Mouse (Mus musculus): ENCODE results near the gene Aes.

Aes gene

DNA sequence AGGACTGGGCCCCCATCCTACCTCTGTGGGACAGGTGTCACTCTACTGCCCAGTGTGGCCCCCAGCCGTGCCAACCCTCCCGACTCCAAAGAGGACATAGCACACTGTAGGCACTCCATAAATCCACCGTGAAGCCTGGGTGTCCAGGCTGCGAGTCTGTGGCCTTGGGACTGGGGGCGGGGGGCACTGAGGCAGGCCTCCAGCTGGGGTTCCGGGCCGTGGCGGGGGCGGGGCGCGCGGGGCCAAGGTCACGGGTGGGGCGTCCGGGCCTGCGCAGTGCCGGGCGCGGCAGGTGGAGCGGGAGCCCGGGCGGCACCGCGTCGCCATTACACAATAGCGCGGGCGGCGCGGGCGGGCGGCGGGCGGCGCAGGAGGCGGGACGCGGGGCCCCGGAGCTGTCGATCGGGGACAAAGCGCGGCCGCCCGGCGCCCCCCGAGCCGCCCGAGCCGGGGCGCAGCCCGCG lies at the start of gene Aes:
Gene Aes (plus strand): TSS at position 326 of the 464 bp plus-strand sequence.
- peak; percentile 88 to 95 for DNase-seq

DNA sequence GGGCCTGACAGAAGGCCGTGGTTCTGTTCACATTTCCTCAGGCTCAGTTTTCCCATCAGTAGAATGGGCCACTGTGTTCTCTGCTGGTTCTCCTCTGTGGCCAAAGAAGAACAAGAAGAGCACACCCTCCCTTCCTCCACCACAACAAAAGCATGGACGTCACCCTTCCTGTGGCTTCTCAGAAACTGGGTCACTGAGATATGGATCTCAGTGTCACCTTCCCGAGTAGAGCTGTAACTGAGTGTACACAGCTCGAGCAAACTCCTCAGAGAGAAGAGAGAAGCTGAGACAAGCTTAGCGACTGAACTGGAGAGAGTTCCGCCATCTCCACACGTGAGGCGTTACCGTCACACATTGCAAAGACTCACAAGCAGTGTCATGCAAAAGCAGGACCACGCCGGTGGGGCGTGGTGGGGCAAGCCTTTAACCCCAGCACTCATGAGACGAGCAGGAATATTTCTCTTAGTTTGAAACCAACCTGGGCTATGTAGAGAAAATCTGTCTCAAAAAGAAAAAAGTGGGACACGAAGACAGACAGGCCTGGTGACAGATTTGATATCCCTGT lies 49.0 kb upstream of the Aes start:
- no peak for DNase-seq

DNA sequence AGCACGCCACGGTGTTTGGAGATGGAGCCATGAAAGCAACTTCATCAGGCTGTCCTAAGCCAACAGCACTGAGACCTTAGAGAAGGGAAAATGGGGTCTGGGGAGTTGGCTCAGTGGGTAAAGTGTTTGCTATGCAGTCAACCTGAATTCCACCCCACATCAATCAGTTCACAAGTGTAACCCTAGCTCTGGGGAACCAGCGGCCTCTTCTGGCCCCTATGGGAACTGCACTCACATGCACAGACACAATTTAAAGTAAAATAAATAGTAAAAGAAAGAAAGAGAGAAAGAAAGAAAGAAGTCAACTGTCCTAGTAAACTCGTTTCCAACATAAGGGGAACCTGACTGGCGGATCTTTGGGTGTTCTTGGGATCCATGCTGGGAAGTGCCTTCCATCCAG lies 45.5 kb upstream of the Aes start:
- DNase-seq, result no peak

DNA sequence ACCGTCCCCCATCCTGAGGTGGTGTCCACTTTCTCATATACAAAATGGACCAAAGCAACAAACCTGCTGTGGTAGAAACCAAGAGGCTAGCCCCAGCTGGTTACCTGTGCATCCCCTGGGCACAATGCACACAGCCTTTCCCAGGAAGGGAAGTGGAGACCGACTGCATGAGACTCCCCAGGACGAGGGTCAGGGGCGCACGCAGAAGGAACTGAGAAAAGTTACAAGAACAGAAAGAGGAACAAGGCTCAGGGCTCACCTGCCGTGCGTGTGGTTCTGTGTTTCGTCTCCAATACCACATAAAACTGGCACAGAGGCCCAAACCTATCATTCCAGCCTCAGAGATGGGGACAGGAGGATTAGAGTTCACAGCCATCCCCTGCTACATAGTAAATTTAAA lies 42.1 kb upstream of the Aes start:
- DNase-seq, result no peak

DNA sequence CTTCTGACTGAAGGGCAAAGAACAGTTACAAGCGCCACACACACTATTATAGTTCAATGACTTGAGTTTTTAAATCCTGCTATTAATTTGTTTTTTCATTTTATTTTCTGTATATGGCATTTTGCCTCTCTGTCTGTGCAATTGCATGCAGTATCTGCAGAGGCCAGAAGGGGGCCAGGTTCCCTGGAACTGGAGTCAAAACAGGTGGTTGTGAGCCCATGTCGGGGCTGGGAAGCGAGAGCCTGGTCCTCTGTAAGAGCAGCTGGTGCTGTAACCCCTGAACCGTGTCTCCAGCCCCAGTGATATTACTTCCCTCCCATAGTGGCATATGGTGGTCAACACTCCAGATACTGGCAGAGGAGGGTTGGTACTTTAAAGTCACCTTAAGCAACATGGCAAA lies 40.7 kb upstream of the Aes start:
- DNase-seq, result peak; percentile 78 to 90

DNA sequence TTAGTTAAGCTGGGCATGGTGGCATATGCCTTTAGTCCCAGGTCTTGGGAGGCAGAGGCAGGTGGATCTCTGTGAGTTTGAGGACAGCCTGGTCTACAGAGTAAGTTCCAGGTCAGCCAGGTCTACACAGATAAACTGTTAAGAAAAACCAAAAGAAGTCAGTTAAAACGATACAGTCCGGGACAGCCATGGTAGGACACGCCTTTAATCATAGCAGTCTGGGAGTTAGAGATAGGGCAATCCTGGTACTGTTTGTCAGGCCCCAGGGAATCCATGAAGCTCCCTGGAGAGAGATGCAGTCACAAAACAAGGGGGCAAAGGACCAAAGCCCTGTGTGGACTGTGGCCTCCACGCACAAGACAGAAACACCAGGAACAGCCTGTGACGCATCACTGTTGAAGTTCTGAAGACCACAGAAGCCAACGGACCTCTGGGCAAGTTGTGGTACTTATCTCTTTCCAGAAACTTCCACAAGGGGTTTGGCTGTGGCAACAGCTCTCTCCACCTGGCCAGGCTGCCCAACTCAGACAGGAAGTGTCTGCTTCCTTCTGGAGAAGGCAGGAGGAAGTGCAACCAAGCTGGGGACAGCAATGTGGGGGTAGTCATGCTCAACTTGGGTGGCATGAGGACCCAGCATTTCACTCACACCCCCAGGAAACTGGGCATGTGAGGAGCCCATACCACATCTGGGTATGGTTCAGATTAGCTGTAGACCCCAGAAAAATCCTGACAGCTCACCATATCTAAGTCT lies 39.9 kb upstream of the Aes start:
- no peak for DNase-seq

DNA sequence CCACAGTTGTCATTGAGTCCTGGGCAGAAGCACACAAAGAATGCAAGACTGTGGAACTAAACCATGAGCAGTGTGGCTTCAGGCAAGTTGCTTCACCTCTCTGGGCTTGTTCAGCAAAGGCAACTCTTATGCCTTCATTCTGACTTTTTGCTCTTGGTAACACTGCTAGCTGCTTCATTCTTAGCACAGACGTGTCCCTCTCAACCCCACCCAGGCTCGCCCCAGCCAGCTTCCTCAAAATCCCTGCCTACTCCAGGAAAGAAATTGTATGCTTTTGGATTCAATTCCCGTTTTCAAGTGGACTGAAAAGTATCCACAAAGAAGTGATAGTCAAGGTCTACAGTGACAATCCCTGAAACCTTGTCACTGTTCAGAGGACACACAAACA lies 39.3 kb upstream of the Aes start:
- DNase-seq, result no peak

DNA sequence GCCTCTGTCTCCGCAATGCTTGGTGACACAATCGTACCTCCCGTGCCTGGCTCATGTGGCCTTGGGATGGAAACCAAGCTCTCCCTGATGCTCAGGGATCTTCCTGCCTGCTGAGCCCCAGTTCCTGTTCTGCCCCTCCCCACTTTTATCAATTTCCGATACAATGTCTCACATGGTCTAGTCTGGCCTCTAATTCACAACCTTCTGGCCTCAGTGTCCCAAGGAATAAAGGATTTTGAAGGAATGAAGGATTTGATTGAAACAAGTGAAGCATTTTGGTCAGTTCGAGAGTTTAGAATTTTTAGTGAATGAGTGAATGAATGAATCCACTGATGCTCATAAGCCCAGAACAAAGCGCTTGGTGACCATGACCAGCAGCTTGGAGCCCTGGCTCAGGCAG lies 36.1 kb upstream of the Aes start:
- no peak for DNase-seq

DNA sequence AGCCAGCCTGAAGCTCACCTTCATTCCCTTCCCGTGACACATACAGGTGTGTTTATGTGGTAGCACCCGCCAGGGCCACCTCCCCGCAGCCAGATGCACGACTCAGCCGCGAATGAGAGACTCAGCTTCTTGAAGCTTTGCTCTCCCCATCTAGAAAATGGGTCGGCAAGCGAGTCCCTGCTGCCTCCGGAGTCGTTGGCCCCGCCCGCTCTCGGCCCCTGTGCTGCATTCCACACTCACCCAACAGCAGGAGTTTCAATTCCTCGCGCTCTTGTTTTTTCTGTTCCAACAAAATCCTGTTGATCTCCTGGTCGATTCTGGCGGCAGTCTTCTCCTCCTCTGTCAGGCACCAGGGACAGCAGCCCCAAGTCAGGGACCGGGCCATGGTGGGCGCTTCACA lies 35.7 kb upstream of the Aes start:
- no peak for DNase-seq

DNA sequence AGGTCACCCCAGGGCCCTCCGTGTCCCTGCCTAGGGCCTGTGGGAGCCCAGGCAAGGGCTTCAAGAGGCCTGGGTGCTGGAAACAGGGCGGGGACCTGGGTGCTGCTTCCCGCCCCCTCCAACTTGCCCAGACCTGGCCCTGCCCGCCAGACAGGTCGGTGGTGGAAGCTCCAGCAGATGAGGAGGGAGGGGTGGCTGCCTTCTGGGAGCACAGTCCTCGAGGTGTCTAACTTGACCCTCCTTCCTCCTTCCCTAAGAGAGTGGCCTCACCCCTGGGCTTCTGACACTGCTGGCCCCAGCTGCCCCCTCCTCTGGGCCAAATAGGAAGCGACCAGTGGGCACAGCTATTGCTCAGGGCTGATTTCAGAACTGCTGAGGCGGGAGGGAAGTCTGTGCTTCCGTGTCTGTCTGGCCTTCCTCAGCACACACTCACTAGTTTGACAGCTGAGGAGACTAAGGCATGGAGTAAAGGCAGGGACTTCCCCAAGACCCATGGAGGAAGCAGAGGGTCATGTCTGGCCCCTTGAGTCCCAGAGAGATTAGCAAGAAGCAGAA lies 35.2 kb upstream of the Aes start, which contains the start of gene Gna15:
Gene Gna15 (minus strand): TSS at position 175 of the 555 bp plus-strand sequence.
- no peak for DNase-seq

DNA sequence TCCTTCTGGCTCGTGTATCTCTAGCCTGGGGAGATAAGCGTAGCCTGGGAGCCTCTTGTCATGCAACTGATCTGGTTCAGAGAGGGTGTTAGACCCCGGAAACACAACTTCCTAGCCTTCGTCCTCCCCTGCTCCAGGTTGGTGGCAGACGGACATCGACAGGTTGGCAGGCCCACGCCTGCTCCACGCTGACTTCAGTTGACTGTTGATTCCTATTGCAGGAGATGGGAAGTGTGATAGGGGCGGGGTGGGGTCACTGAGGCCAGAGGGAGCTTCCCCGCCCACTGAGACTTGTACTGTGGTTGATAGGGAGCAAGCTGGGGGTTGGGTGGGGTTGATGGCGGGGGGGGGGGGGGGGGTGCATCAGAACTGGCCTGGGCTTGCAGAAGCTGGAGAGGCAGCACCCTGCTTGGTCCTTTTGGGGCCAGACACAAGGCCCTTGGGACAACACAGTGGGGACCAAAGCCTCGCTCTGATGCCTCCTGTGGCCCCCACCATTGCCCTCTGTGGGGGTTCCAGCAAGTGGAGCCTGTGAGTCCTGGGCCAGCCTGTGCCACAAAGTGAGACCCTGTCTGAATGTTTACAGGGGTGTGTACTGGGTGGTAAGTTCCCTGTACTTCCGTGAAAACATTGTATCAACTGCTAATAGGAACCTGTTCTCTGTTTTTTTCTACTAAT lies 34.1 kb upstream of the Aes start:
- no peak for DNase-seq

DNA sequence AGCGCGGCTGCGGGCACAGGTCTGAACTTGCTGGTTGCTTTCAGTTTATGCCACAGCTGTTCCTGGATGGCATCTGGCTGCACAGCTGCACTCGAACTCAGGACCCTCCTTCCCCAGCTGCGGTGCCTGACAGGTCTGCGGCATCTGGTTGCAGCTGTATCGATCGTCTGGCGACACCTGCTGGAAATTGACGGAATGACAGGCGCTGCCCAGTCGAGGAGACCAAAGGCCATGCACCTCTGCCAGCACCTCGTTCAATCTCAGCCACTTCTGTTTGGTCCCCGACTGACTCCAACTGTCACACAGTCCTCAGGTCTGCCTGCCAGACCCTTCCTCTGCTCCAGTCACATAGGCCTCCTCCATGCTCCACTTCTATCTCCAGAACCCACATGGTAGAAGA lies 32.5 kb upstream of the Aes start:
- DNase-seq, result peak; percentile 78 to 94

DNA sequence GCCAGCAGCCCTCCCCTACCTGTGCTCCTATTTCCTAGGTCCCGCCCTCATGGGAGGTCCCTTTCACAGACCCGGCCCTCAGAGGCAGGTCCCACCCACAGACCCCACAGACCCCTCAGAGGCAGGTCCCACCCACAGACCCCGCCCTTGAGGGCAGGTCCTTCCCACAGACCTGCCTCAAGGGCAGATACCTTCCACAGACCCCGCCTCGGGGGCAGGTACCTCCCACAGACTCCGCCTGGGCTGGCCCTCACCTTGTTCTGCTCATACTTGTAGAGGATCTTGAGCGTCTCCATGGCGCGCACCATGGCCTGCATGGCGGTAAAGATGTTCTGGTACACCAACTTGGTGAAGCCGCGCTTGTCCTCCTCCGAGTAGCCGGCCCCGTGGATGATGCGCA lies 24.5 kb upstream of the Aes start:
- no peak for DNase-seq

DNA sequence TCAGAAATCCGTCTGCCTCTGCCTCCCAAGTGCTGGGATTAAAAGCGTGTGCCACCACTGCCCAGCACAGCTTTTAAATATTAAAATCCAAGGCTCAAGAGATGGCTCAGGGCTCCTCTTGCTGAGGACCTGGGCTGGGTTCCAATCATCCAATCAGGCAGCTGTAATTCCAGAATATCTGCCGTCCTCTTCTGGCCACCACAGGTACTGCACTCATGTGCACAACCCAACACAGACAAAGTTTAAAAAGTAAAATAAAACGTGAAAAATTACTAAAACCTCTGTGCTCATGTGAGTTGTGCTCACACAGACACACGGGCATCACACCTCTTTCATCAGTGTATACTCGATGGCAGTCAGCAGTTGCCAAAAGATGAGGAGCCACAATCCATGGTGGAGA lies 22.6 kb upstream of the Aes start:
- peak in 1 of 2 experiments; percentile 57 for DNase-seq

DNA sequence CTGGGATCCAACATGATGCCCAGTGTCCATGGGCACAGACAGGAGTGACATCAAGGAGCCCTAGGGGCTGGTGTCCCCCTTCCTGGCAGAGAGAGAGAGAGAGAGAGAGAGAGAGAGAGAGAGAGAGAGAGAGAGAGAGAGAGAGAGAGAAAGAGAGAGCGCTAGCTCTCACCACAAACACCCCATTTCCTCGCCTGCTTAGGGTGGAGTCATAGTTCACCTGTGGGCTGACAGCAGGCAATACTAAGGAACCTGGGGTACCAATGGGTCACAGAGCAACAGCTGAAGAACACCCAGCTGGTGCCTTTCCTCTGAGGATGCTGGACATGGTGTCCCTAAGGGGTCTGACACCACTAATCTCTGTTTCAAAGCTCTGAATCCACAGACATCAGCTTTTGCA lies 21.9 kb upstream of the Aes start:
- DNase-seq, result no peak

DNA sequence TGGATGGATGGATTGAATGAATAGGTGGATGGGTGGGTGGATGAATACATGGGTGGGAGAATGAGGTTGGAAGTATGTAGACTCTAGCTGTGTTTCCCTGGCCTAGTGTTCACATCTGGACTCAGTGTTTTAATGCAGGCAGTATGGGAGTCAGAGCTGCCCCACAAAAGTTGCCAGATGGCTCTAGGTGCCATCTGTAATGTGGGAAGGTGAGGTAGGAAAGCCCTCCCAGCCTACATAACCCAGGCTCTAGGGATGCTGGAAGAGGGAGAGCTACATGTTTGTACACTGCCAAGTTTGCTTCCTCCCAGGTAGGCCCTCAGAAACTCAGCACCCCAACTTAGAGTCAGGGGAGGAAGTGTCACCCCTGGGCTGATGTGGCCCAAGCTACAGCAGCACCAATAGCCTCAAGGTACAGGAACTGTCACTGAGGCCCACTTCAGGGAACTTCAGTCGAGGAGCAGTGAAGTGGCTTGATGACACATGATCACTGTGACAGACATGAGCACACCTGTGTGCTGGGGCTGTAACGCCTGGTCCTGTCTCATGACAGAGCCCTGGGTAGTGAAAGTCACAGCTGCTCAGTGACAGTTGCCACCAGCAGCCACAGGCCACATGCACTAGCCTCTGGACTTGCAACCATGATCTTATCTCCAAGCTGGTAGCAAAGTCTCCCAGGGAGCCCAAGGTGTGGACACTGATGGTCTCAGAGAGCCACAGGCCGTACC lies 20.8 kb upstream of the Aes start:
- no peak for DNase-seq

DNA sequence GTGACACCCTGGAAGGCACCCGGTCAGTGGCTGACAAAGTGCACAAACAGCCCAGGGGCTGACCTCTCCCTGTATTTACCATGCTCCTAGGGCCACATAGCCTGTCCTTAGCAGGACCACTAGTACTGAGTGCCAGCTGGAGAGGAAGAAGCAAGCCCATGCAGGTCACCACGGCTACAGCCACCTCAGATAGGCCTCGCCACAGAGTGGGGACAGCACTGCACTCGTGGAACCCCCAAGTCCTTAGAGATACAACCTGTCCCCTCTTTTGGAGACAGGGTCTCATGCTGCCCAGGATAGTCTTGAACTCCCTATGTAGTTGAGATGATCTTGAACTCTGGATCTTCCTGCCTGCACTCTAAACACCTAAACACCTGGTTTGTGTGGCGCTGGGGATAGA lies 17.9 kb upstream of the Aes start:
- no peak for DNase-seq

DNA sequence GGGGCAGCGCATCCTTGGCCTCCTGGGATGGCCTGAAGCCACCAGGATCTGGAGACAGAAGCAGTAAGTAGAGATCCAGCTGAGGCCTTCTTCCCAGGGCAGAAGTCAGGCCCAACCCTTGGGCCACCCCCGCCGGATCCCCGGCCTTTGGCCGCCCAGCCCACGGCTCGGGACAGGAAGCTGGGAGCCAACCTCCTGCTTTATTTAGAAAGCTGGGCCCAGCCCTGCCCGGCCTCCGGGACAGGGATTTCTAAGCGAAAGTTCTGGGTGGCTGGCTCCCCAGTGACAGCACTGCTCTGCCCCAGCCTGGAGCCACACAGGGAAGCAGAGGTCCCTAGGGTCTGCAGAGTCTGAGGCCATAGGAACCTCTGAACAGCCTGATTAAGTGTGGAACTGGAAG lies 17.5 kb upstream of the Aes start:
- DNase-seq, result peak; percentile 80 to 84

DNA sequence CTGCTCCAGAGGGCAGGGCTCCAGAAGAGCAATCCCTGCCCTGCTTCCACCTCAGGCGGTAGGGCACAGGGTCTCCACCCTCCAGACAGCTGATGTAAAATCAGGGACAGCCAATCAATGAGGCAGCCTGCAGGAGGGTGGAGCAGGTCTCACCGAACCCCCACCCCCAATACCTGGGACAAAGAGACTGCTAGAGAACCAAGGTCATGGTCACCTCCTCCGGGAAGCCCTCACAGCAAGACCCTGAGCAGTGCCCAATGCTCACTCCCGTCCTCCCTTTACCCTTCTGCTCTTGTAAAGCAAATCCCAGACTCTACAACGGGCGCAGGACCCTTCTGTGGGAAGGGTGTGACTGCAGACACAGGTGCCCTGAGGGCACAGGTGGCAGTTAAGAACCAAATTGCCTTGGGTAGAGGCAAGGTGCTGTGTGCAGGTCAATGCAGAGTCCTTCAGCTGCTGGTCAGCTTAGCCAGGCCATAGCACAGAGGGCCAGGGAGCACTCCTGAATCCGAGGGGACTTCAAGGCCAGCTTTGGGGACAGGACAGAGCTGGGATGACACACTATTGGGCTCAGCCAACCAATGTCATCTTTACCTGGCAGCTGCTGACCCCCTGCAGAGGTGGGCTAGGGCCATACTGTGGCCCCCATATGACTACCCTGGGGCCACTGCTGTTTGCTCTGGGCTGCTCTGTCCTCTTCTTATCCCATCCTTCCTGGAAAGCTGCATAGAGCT lies 16.4 kb upstream of the Aes start:
- DNase-seq, result no peak

DNA sequence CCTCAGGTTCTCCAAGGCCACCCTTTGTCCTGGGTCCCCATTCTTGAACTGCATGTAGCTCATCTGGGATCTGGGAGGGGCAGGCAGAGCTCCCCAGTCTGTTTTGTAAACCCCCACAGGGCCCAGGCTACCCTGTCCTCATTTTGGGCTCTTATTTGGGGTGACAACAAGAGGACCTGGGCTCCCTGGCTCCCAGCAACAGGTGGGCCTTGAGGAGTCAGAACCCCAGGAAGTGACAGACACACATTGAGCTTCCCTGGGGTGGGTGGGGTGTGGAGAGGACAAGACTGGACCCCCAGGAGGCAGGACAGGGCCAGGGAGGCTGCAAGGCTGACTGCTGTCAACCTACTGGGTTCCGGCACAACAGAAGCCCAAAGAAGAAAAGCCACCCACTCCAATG lies 15.7 kb upstream of the Aes start:
- DNase-seq, result no peak

DNA sequence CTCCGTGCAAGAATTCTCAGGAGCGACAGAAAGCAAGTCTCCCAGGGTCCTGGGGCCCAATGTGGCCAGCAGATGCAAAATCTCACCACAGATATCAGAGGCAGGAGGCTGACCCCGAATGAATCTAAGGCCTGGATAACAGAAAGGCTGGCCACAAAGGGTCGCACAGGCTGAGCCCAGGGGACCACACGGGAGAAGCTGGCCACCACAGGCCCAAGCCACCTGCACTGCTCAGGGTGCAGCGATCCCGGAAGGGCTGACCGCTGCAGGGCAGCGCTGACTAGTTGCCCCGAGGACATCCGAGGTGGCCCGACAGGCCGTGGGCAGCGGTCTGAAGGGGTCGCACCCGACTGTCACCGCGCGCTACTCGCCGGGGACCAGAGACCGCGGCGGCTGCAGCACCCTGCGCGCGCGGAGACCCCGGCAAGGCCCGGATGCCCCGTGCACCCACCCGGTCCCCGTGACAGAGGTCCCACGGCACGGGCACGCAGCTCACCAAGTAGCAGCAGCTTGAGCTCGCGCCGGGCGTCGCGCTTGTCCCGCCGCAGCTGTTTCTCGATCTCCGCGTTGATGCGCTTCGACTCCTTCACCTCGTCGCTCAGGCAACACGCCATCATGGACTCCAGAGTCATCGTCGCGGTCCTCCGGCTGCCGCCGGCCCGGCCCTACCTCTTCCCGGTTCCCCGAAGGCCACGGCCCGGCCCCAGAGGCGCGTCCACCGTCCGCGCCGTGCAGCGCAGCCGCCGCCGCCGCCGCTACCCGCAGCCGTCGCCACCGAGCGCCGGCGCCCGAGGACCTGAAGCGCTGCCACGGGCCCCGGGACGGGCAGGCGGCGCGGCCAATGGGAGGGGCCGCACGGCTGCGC lies 14.8 kb upstream of the Aes start:
- DNase-seq, result peak in 1 of 2 experiments; percentile 43
